Mouse (Mus musculus) CD4-positive, CD25-positive, alpha-beta regulatory T cell, adult 2 months (primary cell): ENCODE results near the gene Cntn2.

Experiments
- DNase-seq: peaks from one replicate; pipeline ENCODE4 v3.0.0-alpha.2; 2012; ENCODE audit warnings: low read depth, low spot score

Cntn2 gene

DNA sequence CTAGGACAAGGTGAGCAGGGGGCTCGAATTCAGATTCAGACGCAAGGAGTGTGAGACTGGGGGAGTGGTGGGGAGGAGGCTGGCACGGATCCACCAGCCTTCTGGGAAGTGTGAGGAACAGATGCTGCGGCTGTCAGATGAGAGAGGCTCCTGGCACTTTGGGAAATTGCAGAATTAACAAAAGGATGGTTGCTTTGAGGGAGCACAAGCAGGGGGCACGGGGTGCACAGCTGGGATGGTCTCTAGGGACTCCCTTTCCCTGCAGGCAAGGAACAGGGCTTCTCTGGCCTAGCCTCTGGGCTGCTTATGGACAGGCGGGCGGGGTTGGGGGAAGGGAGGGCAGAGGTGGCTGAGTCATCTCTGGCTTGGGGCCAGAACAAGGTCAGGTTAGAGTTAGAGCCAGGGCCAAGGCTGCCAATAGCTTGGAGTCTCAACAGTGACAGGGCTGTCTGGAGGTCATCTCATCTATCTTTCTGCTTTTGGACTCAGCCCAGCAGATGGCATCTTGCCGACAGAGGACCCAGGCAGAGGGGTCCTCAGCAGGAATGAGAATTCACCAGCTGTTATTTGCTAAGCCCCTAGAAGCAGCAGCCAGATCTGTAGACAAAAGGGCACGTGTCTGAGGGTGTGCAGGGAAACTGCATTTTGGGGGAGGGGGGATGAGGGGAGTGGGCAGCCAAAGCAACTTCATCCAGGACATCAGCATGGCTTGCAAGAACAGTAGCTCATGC, 15.0 kb upstream of the Cntn2 start:
- no peak for DNase-seq

- no peak for DNase-seq
Observed at GRCm38 (mm10) chr1:132543789-132544188, 733 bp upstream of the Cntn2 start.

GRCm38 (mm10) chr1:132541824-132542599, 1.0 kb downstream of the Cntn2 start:
- no peak for DNase-seq

DNA sequence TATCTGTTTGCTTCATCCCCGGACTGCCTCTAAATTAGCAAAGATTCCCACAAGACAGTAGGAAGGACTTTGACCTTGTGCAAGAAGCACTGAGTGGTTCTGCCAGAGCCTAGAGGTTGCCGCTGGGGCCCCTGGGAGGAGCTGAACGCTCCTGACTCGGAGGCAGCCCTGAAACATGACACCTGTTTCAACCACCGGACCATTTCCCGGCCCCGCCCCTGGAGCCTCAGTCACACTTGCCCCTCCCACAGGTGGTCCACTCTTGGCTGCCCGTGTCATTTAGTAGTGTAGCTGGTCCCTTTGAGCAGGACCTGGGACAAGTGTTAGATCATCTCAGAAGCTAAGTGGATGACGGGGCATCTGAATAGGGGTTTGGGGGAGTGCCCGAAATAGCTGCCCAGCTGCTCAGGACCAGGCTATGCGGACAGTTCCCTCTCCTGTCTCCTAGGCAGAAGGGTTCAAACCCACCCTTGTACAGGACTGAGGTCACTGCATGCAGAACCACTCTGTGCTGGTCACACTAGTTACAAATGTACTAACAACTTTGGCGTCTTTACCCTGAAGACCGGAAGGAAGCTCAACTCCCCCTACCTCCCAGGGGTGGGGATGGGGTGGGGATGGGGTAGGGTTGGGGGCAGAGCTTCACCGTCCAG, 1.8 kb downstream of the Cntn2 start:
- no peak for DNase-seq

GRCm38 (mm10) chr1:132540701-132541100, 2.4 kb downstream of the Cntn2 start:
- no peak for DNase-seq

- no peak for DNase-seq
Observed at GRCm38 (mm10) chr1:132537736-132538135, 5.3 kb downstream of the Cntn2 start.

DNA sequence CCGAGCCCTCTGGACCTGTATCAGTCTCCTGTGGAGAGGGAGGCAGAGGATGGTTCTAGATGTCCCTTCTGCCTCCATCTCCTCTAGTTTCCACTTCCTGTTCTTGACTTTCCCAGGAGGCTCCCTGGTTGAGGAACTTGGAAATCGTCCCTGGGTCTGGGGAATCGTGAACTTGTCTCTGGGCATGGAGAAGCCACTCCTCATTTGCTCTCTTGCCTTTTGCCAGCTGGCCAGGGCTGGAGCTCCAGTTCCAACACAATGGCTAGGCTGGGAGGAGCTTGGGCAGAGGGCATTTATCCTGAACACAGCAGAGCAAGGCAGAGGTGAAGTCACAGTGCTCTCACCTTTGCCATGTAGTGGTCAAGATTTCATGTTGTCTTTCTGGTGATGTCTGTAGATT, 6.6 kb downstream of the Cntn2 start:
- no peak for DNase-seq

DNA sequence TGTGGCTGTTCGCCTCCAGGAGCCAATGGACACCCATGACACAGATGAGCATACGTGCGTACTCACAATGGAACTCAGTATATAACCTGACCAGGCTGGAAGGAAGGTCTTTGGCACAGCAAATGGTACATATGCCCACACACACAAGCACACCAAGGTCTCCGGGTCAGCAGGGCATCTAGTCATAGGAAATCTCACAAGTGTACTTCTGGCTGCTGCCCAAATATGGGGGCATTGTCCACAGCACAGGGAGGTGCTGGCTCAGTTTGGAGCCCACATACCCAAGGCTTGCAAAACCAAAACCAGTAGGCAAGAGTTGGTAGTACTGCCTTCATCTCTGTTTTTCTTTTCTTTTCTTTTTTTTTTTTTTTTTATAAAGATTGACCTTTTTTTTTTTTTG, 7.5 kb downstream of the Cntn2 start:
- DNase-seq, result no peak

GRCm38 (mm10) chr1:132533840-132534239, 9.2 kb downstream of the Cntn2 start:
- DNase-seq, result no peak

DNA sequence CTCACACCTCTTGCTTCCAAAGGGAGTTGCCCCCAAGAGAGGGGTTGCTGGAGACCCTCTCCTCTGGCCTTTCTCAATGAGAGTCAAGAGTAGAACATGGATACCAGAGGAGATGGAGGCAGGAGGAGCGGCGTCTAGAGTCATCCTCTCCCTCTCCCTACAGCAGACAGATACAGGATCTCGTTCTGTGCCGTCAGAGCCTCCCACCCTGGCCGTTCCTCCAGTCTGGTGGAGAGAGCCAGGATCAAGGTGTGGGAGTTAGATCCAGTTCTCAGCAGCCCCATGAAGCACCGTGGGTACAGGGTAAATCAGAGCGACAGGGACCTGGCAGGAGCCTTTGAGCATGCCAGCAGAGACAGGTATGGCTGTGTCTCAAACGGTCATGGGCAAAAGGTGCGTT, 10.5 kb downstream of the Cntn2 start:
- DNase-seq, result no peak

DNA sequence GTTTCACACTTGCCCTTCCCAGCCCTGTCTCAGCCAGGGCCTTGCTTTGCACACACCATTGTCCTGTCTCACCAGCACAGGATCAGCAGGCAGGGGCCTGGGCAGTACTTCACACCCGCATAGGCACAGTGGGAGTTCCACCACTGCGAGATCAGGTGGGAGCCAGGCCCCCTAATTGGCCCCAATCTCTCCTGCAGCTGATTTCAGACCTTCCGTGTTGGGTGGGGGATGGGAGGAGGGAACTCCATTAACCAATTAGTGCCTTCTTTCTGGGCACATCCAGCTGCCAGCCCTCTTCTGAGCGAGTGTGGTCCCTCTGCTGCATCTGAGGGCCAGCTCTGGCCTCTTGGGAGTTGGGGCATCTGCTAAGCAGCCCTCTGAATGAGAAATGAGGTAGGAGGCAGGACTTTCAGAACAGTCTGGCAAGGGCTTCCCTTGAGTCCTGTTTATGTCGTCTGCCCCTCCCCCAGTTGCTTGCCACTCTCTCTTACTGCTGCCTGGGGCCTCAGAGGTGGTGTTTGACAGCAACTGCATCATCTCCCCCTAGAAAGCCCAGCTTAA, 12.3 kb downstream of the Cntn2 start:
- no peak for DNase-seq

- DNase-seq, result no peak
Observed at GRCm38 (mm10) chr1:132528647-132529334, 14.3 kb downstream of the Cntn2 start.

- DNase-seq, result no peak
Observed at GRCm38 (mm10) chr1:132528071-132528470, 15.0 kb downstream of the Cntn2 start.

DNA sequence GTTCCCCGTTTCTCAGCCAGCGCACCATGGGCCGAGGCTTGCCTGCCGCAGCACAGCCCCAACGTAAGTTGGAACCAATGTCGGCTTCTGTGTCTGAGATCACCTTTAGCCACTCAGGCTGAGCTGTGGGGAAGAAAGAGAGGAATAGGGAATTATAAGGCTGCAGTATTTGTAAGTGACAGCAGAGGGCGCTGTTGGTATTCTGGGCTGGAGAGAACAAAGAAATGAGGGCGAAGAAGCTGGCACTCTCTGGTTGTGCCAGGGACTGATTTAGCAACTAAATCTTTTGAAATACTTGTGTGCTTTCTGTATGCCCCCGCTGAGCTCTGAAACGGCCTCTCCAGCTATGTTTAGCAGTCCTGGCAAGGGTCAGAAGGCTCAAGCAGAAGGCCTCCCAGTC, 17.2 kb downstream of the Cntn2 start:
- DNase-seq, result peak; percentile 58

- peak; percentile 63 for DNase-seq
Observed at GRCm38 (mm10) chr1:132523920-132524319, 19.1 kb downstream of the Cntn2 start.

DNA sequence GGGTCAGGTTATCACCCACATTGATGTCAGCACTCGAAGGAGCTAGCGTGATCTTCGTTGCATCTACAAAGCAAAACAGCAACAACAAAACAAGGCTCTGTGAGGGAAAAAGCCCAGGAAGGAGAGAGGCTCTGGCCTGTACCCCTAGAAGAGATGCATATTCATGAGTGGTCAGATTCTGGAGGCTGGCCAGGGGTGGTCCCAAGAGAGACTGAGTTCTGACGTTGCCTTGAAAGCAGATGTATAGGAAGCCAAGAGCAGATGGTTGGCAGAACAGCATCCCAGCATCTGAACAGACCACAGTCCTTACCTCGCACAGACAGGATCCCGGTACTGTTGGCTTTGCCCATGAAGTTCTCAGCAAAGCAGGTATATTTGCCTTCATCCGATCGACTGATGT, 20.0 kb downstream of the Cntn2 start:
- DNase-seq, result no peak

DNA sequence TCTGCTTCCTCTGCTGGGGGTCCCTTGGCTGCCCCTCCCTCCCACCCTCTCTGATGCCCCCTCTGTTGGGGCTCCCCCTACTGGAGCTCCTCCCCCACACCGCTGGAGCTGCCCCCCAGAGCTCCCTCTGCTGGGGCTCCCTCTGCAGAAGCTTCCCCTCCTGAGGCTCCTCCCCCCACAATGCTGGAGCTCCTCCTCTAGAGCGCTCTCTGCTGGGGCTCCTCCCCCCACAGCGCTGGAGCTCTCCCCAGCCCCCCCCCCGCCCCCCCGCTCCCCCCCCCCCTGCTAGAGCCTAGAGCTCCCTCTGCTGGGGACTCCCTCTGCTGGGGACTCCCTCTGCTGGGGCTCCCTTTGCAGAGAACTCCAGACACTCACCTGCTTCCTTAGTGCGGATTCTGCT, 22.3 kb downstream of the Cntn2 start:
- peak; percentile 56 for DNase-seq

DNA sequence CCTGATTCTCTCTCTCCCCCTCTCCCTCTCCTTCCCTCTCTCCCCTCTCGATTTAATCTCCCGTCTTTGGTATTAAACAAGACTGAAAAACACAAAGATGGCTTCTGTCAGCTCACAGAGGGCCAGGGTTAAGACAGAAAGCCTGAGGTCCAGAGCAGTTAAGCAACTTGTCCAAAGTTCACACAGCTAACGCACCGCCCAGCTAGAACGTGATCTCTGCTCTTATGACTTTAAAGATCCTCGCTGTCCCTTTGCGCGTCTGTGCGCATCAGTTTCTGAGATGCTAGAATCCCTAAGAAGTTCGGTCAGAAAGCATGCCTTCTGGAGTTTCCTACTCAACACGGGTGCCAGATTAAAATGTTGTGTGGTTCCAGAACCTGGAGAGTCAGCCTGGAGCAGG, 23.3 kb downstream of the Cntn2 start:
- no peak for DNase-seq

- no peak for DNase-seq
Observed at GRCm38 (mm10) chr1:132518621-132519020, 24.4 kb downstream of the Cntn2 start.

GRCm38 (mm10) chr1:132516776-132517175, 26.3 kb downstream of the Cntn2 start:
- DNase-seq, result no peak

GRCm38 (mm10) chr1:132515339-132515738, 27.7 kb downstream of the Cntn2 start:
- no peak for DNase-seq

DNA sequence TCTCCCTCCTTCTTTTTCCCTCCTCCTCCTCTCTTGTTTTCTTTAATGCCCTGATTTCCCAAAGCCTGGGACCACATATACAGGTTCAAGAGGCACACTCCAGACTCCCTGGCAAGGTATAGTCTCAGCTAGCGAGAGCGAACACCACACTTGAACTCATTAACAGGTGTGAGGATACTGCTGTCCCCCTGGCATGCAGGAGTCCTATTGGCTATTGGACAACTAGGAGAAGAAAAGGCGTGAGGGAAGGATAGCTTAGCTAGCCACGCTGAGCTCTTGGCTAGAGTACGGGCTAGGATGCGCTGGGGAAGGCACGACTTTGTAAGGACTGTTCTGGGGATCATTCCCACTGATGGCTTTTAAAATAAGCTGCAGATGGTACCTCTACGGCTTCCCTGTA, 30.9 kb downstream of the Cntn2 start:
- DNase-seq, result no peak
